Mouse (Mus musculus): Measurements from ENCODE around the gene Bsg. TPM values are rescaled to one million over a fixed set of nuclear protein-coding genes. Genes with fewer than 3 reads are reported as not detected.

The Bsg gene
- total and polyA plus RNA-seq, 2 experiments = 523 to 652 TPM

GRCm38 (mm10) chr10:79688720-79689119 is 15.6 kb upstream of the Bsg start, which contains the start of gene Gzmm:
Gene Gzmm, plus strand, starts transcription at chr10:79689020.
- peaks cover 18% of the 10 kb centered on the region for H3K36me3 ChIP-seq (ENCODE audit: control insufficient read depth, insufficient read depth, low read length)
- H3K9ac ChIP-seq (ENCODE audit: low read depth, low read length) = no peak within 1 kb of the TSS
- no peak for DNase-seq (ENCODE audit: extremely low read depth, low read depth, low spot score)
- TF ChIP-seq CTCF (IDR thresholded peaks at IDR 0.05; ENCODE audit: low read depth, low read length) (no peak), POLR2A (IDR thresholded peaks at IDR 0.05; ENCODE audit: extremely low read depth, insufficient read depth, low read length) (no peak)
- 82% methylated on average over 4 of the region's 4 CpGs for WGBS
- H3K79me2 ChIP-seq (ENCODE audit: control insufficient read depth, insufficient read depth, low read length) = peaks cover 8% of the 10 kb centered on the region; the same call in 1 of the 2 replicates
- peaks cover 9% of the 10 kb centered on the region for H3K4me1 ChIP-seq (ENCODE audit: control insufficient read depth, insufficient read depth, low read length)
- no peak within 1 kb of the TSS for H3K27ac ChIP-seq (replicated peaks; ENCODE audit: insufficient read depth, low read depth, low read length)
- no peak within 1 kb of the TSS for H3K4me3 ChIP-seq (ENCODE audit: insufficient read depth, low read depth, low read length)
- no peaks in the 10 kb centered on the region for H3K27me3 ChIP-seq (ENCODE audit: control insufficient read depth, insufficient read depth, low read length)

- H3K4me1 ChIP-seq (ENCODE audit: control insufficient read depth, insufficient read depth, low read length) = peaks cover 5% of the 10 kb centered on the region; the same call in 1 of the 2 replicates
- no peaks in the 10 kb centered on the region for H3K27me3 ChIP-seq (ENCODE audit: control insufficient read depth, insufficient read depth, low read length)
- no peak overlapping the region for H3K27ac ChIP-seq (replicated peaks; ENCODE audit: insufficient read depth, low read depth, low read length)
- no peak overlapping the region for H3K4me3 ChIP-seq (ENCODE audit: insufficient read depth, low read depth, low read length)
- TF ChIP-seq POLR2A (IDR thresholded peaks at IDR 0.05; ENCODE audit: extremely low read depth, insufficient read depth, low read length) = no peak
- no peak for TF ChIP-seq CTCF (IDR thresholded peaks at IDR 0.05; ENCODE audit: low read depth, low read length)
- H3K36me3 ChIP-seq (ENCODE audit: control insufficient read depth, insufficient read depth, low read length) = peaks cover 18% of the 10 kb centered on the region
- 94% methylated on average over 3 of the region's 3 CpGs for WGBS
- peaks cover 8% of the 10 kb centered on the region; the same call in 1 of the 2 replicates for H3K79me2 ChIP-seq (ENCODE audit: control insufficient read depth, insufficient read depth, low read length)
- no peak overlapping the region for H3K9ac ChIP-seq (ENCODE audit: low read depth, low read length)
- no peak for DNase-seq (ENCODE audit: extremely low read depth, low read depth, low spot score)
Measured at GRCm38 (mm10) chr10:79689178-79689577, 15.1 kb upstream of the Bsg start.

- Histone ChIP-seq H3K27ac (replicated peaks; ENCODE audit: insufficient read depth, low read depth, low read length) (no peak overlapping the region), H3K9ac (ENCODE audit: low read depth, low read length) (no peak overlapping the region), H3K36me3 (ENCODE audit: control insufficient read depth, insufficient read depth, low read length) (peaks cover 2% of the 10 kb centered on the region; the same call in 1 of the 2 replicates), H3K27me3 (ENCODE audit: control insufficient read depth, insufficient read depth, low read length) (no peaks in the 10 kb centered on the region), H3K4me1 (ENCODE audit: control insufficient read depth, insufficient read depth, low read length) (peaks cover 9% of the 10 kb centered on the region), H3K79me2 (ENCODE audit: control insufficient read depth, insufficient read depth, low read length) (no peaks in the 10 kb centered on the region), H3K4me3 (ENCODE audit: insufficient read depth, low read depth, low read length) (no peak overlapping the region)
- DNase-seq (ENCODE audit: extremely low read depth, low read depth, low spot score) = no peak
- WGBS = 98% methylated on average over 2 of the region's 2 CpGs
- TF ChIP-seq CTCF (IDR thresholded peaks at IDR 0.05; ENCODE audit: low read depth, low read length) (no peak), POLR2A (IDR thresholded peaks at IDR 0.05; ENCODE audit: extremely low read depth, insufficient read depth, low read length) (no peak)
Measured at GRCm38 (mm10) chr10:79691986-79692548, 12.2 kb upstream of the Bsg start.

GRCm38 (mm10) chr10:79693580-79694378 is 10.5 kb upstream of the Bsg start:
- TF ChIP-seq CTCF (IDR thresholded peaks at IDR 0.05; ENCODE audit: low read depth, low read length) (no peak), POLR2A (IDR thresholded peaks at IDR 0.05; ENCODE audit: extremely low read depth, insufficient read depth, low read length) (no peak)
- H3K4me3 ChIP-seq (ENCODE audit: insufficient read depth, low read depth, low read length) = no peak overlapping the region
- no peaks in the 10 kb centered on the region; the same call in 1 of the 2 replicates for H3K36me3 ChIP-seq (ENCODE audit: control insufficient read depth, insufficient read depth, low read length)
- DNase-seq (ENCODE audit: extremely low read depth, low read depth, low spot score) = no peak
- no peaks in the 10 kb centered on the region for H3K79me2 ChIP-seq (ENCODE audit: control insufficient read depth, insufficient read depth, low read length)
- no peak overlapping the region for H3K9ac ChIP-seq (ENCODE audit: low read depth, low read length)
- peaks cover 9% of the 10 kb centered on the region for H3K4me1 ChIP-seq (ENCODE audit: control insufficient read depth, insufficient read depth, low read length)
- H3K27ac ChIP-seq (replicated peaks; ENCODE audit: insufficient read depth, low read depth, low read length) = no peak overlapping the region
- WGBS = 84% methylated on average over 12 of the region's 12 CpGs
- no peaks in the 10 kb centered on the region for H3K27me3 ChIP-seq (ENCODE audit: control insufficient read depth, insufficient read depth, low read length)

GRCm38 (mm10) chr10:79694379-79694655 is 10.0 kb upstream of the Bsg start:
- Histone ChIP-seq H3K4me3 (ENCODE audit: insufficient read depth, low read depth, low read length) (no peak overlapping the region), H3K79me2 (ENCODE audit: control insufficient read depth, insufficient read depth, low read length) (no peaks in the 10 kb centered on the region), H3K36me3 (ENCODE audit: control insufficient read depth, insufficient read depth, low read length) (no peaks in the 10 kb centered on the region), H3K9ac (ENCODE audit: low read depth, low read length) (no peak overlapping the region), H3K27me3 (ENCODE audit: control insufficient read depth, insufficient read depth, low read length) (no peaks in the 10 kb centered on the region), H3K27ac (replicated peaks; ENCODE audit: insufficient read depth, low read depth, low read length) (no peak overlapping the region), H3K4me1 (ENCODE audit: control insufficient read depth, insufficient read depth, low read length) (peaks cover 9% of the 10 kb centered on the region)
- WGBS = 84% methylated on average over 6 of the region's 6 CpGs
- TF ChIP-seq POLR2A (IDR thresholded peaks at IDR 0.05; ENCODE audit: extremely low read depth, insufficient read depth, low read length) (no peak), CTCF (IDR thresholded peaks at IDR 0.05; ENCODE audit: low read depth, low read length) (no peak)
- DNase-seq (ENCODE audit: extremely low read depth, low read depth, low spot score) = no peak

Measured in liver, adult 2 months (tissue).